Mouse (Mus musculus) stomach, postnatal 0 days (tissue): ENCODE results near the gene Tmsb15l.

ENCODE experiments used
- CTCF ChIP-seq: IDR thresholded peaks from 2 replicates; pipeline ENCODE4 v1.5.1; 2016; ENCODE audit warnings: antibody characterized with exemption, low read depth, mild to moderate bottlenecking, moderate library complexity
- EP300 ChIP-seq: optimal IDR thresholded peaks from 2 replicates; pipeline ENCODE3; 2016; ENCODE audit warnings: antibody characterized with exemption

GRCm38 (mm10) chrX:136978616-136979015 is 1.9 kb upstream of the Tmsb15l start:
- TF ChIP-seq EP300: no peak
- TF ChIP-seq CTCF: peak; percentile 67
